Mouse (Mus musculus) forebrain, embryonic 15.5 days (tissue): ENCODE measurements around the gene Akt1s1. TPM values are rescaled to one million over a fixed set of nuclear protein-coding genes. Genes with fewer than 3 reads are reported as not detected.

Experiments
- ATAC-seq: fragments of 200-750 bp; cut with Nextera tagmentation; replicated peaks from 2 replicates; pipeline ENCODE4 v1.8.0; 2017; ENCODE audit warnings: mild to moderate bottlenecking, moderate TSS enrichment, moderate library complexity
- H3K27ac ChIP-seq: fragments of 300-500 bp; sonication (generic); replicated peaks from 2 replicates; pipeline ENCODE4 v1.5.1; 2015; ENCODE audit warnings: mild to moderate bottlenecking, inconsistent platforms
- H3K27me3 ChIP-seq: fragments of 300-500 bp; sonication (generic); 2 replicates; pipeline ENCODE4 v1.6.1; 2015; ENCODE audit warnings: inconsistent platforms
- H3K36me3 ChIP-seq: fragments of 300-500 bp; sonication (generic); 2 replicates; pipeline ENCODE4 v1.6.1; 2015; ENCODE audit warnings: mild to moderate bottlenecking, inconsistent platforms
- H3K4me1 ChIP-seq: fragments of 300-500 bp; sonication (generic); 2 replicates; pipeline ENCODE4 v1.6.1; 2015; ENCODE audit warnings: inconsistent platforms
- H3K4me2 ChIP-seq: fragments of 300-500 bp; sonication (generic); replicated peaks from 2 replicates; pipeline ENCODE4 v1.6.1; 2015; ENCODE audit warnings: mild to moderate bottlenecking, inconsistent platforms
- H3K4me3 ChIP-seq: fragments of 300-500 bp; sonication (generic); 2 replicates; pipeline ENCODE4 v1.5.1; 2015; ENCODE audit warnings: mild to moderate bottlenecking, inconsistent platforms
- H3K9ac ChIP-seq: fragments of 300-500 bp; sonication (generic); replicated peaks from 2 replicates; pipeline ENCODE4 v1.6.1; 2015; ENCODE audit warnings: mild to moderate bottlenecking, inconsistent platforms
- H3K9me3 ChIP-seq: fragments of 300-500 bp; sonication (generic); 2 replicates; pipeline ENCODE4 v1.6.1; 2016; ENCODE audit warnings: inconsistent platforms
- WGBS: fragments of 180-500 bp; shearing (Covaris S2); methylation state at CpG from one replicate; pipeline ENCODE4 v1.1.7; 2015; ENCODE audit warnings: mixed read lengths; 5-methylcytosine and 5-hydroxymethylcytosine counted together
- microRNA counts: library from miRNA; unstranded; fragments of <30 nt; microRNA quantifications from one replicate; lab custom pipeline; 2016
- microRNA-seq: library from miRNA; unstranded; fragments of <30 nt; microRNA quantifications from one replicate; pipeline ENCODE4, GENCODE M21; 2016
- polyA plus RNA-seq: library from polyadenylated mRNA; unstranded; fragments of >200 nt; fragmentation: Nextera tagmentation; extraction: Ambion mirVana; gene quantifications from 2 replicates; pipeline ENCODE4 v1.2.1, GENCODE M21; 2015

Akt1s1 gene
- polyA plus RNA-seq, 1 experiment from 2014 or later, result 120 TPM

- Histone ChIP-seq H3K36me3 (peaks cover 48% of the 10 kb centered on the region), H3K4me1 (peaks cover 39% of the 10 kb centered on the region), H3K9me3 (no peaks in the 10 kb centered on the region), H3K9ac (no peak overlapping the region), H3K27me3 (no peaks in the 10 kb centered on the region), H3K4me2 (no peak overlapping the region), H3K27ac (0 out of 2 replicates have a peak overlapping the region, but pooled peaks have one; percentile 37), H3K4me3 (no peak overlapping the region)
- WGBS, result 84% methylated on average over 11 of the region's 11 CpGs
- ATAC-seq, result no peak
Observed at GRCm38 (mm10) chr7:44900632-44901031, 51.8 kb downstream of the Akt1s1 start.

- Histone ChIP-seq H3K9ac (no peak overlapping the region), H3K4me3 (0 out of 2 replicates have a peak overlapping the region, but pooled peaks have one; percentile 19), H3K27me3 (no peaks in the 10 kb centered on the region), H3K9me3 (no peaks in the 10 kb centered on the region), H3K27ac (peak overlapping the region; percentile 37), H3K36me3 (peaks cover 55% of the 10 kb centered on the region), H3K4me1 (peaks cover 36% of the 10 kb centered on the region), H3K4me2 (peak overlapping the region; percentile 36)
- ATAC-seq, result peak; percentile 24; the same call in 1 of the 2 replicates
- WGBS, result 12% methylated on average over 21 of the region's 21 CpGs
Observed at GRCm38 (mm10) chr7:44901230-44901722, 52.5 kb downstream of the Akt1s1 start.

MicroRNA genes within 50 kb of the gene (microRNA counts, 519-probe panel; counts per million panel counts)
- microRNA mmu-miR-707 (lab: Ali Mortazavi, UCI), result not detected

Small RNA genes lying within 50 kb of the gene (microRNA-seq; reads per million reads assigned to microRNA genes)
- gene Mir707, result not detected

Other genes starting within 250 kb of the Akt1s1 start
- 1.3 and 1.5 TPM in 2 replicates for gene Myh14, start 178.1 kb upstream of the Akt1s1 start, polyA plus RNA-seq
- gene Izumo2, start 140.2 kb upstream of the Akt1s1 start, polyA plus RNA-seq, result not detected in 2 replicates
- gene Vrk3, start 100.6 kb upstream of the Akt1s1 start, polyA plus RNA-seq, result 36.2 and 37.2 TPM in 2 replicates
- 1.1 and 1.2 TPM in 2 replicates for gene Zfp473, start 97.9 kb upstream of the Akt1s1 start, polyA plus RNA-seq
- 52.3 and 56.0 TPM in 2 replicates for gene Nup62, start 32.9 kb upstream of the Akt1s1 start, polyA plus RNA-seq
- gene Il4i1, start 32.6 kb upstream of the Akt1s1 start, polyA plus RNA-seq, result 1.8 and 2.3 TPM in 2 replicates
- 4.6 and 5.0 TPM in 2 replicates for gene Atf5, start 32.3 kb upstream of the Akt1s1 start, polyA plus RNA-seq
- gene Tbc1d17, start 88 bp downstream of the Akt1s1 start, polyA plus RNA-seq, result 119 and 120 TPM in 2 replicates
- 32.1 and 35.3 TPM in 2 replicates for gene Pnkp, start 8.1 kb downstream of the Akt1s1 start, polyA plus RNA-seq
- 583 and 618 TPM in 2 replicates for gene Ptov1, start 20.8 kb downstream of the Akt1s1 start, polyA plus RNA-seq
- gene Med25, start 43.7 kb downstream of the Akt1s1 start, polyA plus RNA-seq, result 164 and 166 TPM in 2 replicates
- gene Fuz, start 47.1 kb downstream of the Akt1s1 start, polyA plus RNA-seq, result 20.6 and 22.1 TPM in 2 replicates
- gene Ap2a1, start 80.5 kb downstream of the Akt1s1 start, polyA plus RNA-seq, result 105 and 107 TPM in 2 replicates
- gene Tsks, start 94.2 kb downstream of the Akt1s1 start, polyA plus RNA-seq, result not detected in 2 replicates
- 48.2 and 51.6 TPM in 2 replicates for gene Cpt1c, start 125.9 kb downstream of the Akt1s1 start, polyA plus RNA-seq
- gene Prmt1, start 137.6 kb downstream of the Akt1s1 start, polyA plus RNA-seq, result 703 and 728 TPM in 2 replicates
- 62.6 and 66.6 TPM in 2 replicates for gene Irf3, start 148.7 kb downstream of the Akt1s1 start, polyA plus RNA-seq
- 19.2 and 21.8 TPM in 2 replicates for gene Bcl2l12, start 149.7 kb downstream of the Akt1s1 start, polyA plus RNA-seq
- gene Scaf1, start 167.4 kb downstream of the Akt1s1 start, polyA plus RNA-seq, result 42.8 and 47.1 TPM in 2 replicates
- gene Rras, start 169.0 kb downstream of the Akt1s1 start, polyA plus RNA-seq, result 10.4 and 11.5 TPM in 2 replicates
- 16.0 and 16.1 TPM in 2 replicates for gene Prr12, start 203.9 kb downstream of the Akt1s1 start, polyA plus RNA-seq
- gene Nosip, start 213.4 kb downstream of the Akt1s1 start, polyA plus RNA-seq, result 62.4 and 63.9 TPM in 2 replicates
- gene Prrg2, start 213.7 kb downstream of the Akt1s1 start, polyA plus RNA-seq, result 12.6 and 15.3 TPM in 2 replicates
- gene Rcn3, start 243.2 kb downstream of the Akt1s1 start, polyA plus RNA-seq, result 49.6 and 54.4 TPM in 2 replicates